Mouse (Mus musculus): ENCODE data around the gene Rimkla. TPM values are rescaled to one million over a fixed set of nuclear protein-coding genes. Genes with fewer than 3 reads are reported as not detected.

Rimkla gene
- polyA plus RNA-seq, 1 experiment from 2014 or later: 16.5 TPM

DNA sequence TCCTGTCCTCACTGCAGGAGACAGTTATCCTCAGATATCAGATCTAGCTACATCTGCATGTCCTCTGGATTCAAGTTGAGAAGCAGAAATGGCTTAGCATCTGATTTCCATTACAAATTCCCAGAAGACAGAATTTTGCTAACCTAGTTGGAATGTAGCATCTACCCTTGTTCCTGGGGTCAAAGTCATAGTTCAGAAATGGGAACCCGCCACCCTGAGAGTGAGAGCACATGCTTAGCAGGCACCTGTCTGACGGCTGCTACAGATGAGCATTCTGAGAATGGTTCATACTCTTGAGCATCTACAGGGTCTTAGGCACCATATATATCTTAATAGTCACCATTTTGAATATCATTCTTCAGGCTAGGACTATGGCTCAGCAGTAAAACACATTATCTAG lies 54.5 kb downstream of the Rimkla start:
- Histone ChIP-seq H3K9ac (replicated peaks) (no peak overlapping the region), H3K4me3 (replicated peaks) (no peak overlapping the region), H3K9me3 (peaks cover 6% of the 10 kb centered on the region; the same call in 1 of the 2 replicates), H3K4me1 (replicated peaks) (0 out of 2 replicates have a peak, but pooled peaks cover 4% of the 10 kb centered on the region), H3K27me3 (no peaks in the 10 kb centered on the region), H3K27ac (no peak overlapping the region), H3K4me2 (replicated peaks) (no peak overlapping the region), H3K36me3 (no peaks in the 10 kb centered on the region)
- 97% methylated on average over 2 of the region's 2 CpGs for WGBS
- ATAC-seq: no peak

DNA sequence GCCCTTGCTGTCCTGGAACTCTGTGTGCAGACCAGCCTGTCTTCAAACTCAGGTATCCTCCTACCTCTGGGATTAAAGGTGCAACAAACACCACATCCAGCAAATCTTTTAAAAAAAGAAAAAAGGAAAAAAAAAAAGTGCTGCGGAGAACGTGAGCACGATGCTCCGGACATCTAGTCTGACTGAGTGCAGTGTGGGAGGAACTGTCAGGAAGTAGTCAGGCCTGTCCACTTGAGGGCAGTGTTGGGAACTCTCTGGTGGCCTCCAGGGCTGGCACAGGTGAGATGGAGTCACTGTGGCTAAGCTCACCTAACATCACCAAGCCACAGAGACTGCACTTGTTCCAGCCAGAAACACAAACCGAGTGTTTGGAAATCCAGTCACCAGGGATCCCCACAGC lies 61.8 kb downstream of the Rimkla start:
- no peaks in the 10 kb centered on the region for H3K36me3 ChIP-seq
- no peaks in the 10 kb centered on the region for H3K4me1 ChIP-seq (replicated peaks)
- no peak overlapping the region for H3K9ac ChIP-seq (replicated peaks)
- WGBS: 31% methylated on average over 5 of the region's 5 CpGs
- ATAC-seq: peak; percentile 50; the same call in 1 of the 2 replicates
- H3K9me3 ChIP-seq: peaks cover under 1% of the 10 kb centered on the region; the same call in 1 of the 2 replicates
- no peak overlapping the region for H3K4me2 ChIP-seq (replicated peaks)
- 0 out of 2 replicates have a peak, but pooled peaks cover 3% of the 10 kb centered on the region for H3K27me3 ChIP-seq
- H3K4me3 ChIP-seq (replicated peaks): no peak overlapping the region
- H3K27ac ChIP-seq: no peak overlapping the region

DNA sequence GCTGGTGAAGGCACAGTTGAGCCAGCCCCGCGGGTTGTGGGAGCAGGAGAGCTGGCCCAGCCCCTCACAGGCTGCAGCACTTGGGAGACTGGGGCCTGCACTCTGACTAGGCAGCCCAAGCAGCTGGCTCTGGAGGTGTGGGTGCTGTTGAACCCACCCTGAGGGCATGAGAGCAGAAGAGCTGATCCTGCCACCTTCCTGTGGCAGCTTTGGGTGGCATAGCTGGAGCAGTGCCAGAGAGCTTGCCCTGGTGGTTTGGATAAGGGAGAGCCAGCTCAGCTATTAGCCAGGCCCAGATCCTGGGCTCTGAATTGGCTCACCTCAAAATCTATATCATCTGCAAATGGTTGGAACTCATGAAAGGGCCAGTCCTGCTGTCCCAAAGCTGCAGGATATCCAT lies 64.7 kb downstream of the Rimkla start:
- no peak for ATAC-seq
- no peak overlapping the region for H3K27ac ChIP-seq
- no peaks in the 10 kb centered on the region for H3K36me3 ChIP-seq
- H3K27me3 ChIP-seq: peaks cover 9% of the 10 kb centered on the region; the same call in 1 of the 2 replicates
- H3K4me2 ChIP-seq (replicated peaks): no peak overlapping the region
- no peak overlapping the region; the same call in 1 of the 2 replicates for H3K9ac ChIP-seq (replicated peaks)
- H3K4me1 ChIP-seq (replicated peaks): peaks cover 10% of the 10 kb centered on the region
- no peaks in the 10 kb centered on the region for H3K9me3 ChIP-seq
- H3K4me3 ChIP-seq (replicated peaks): no peak overlapping the region
- 57% methylated on average over 2 of the region's 2 CpGs for WGBS

DNA sequence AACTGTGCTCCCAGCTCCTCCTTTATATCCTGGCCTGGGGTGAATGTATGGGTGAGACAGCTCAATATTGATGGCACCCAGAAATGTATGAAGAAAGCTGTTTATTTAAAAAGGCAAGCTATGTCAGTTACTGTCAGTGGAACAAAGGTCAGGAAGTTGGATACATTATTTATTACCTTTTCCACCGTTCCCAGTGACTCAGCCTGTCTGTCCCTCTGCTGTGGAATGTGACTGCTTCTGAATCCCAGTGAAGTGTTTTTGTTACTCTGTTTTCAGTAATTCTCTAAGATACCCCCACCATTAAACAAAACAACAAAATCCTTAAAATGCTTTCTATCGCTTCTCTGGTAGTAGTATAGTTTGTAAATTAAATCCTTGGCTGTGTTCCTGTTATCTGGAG lies 66.8 kb downstream of the Rimkla start:
- Histone ChIP-seq H3K36me3 (no peaks in the 10 kb centered on the region), H3K9ac (replicated peaks) (no peak overlapping the region; the same call in 1 of the 2 replicates), H3K27ac (no peak overlapping the region), H3K4me1 (replicated peaks) (peaks cover 23% of the 10 kb centered on the region), H3K9me3 (no peaks in the 10 kb centered on the region), H3K4me2 (replicated peaks) (no peak overlapping the region), H3K27me3 (peaks cover 9% of the 10 kb centered on the region; the same call in 1 of the 2 replicates), H3K4me3 (replicated peaks) (no peak overlapping the region)
- WGBS: 63% methylated on average over 2 of the region's 2 CpGs
- no peak for ATAC-seq

DNA sequence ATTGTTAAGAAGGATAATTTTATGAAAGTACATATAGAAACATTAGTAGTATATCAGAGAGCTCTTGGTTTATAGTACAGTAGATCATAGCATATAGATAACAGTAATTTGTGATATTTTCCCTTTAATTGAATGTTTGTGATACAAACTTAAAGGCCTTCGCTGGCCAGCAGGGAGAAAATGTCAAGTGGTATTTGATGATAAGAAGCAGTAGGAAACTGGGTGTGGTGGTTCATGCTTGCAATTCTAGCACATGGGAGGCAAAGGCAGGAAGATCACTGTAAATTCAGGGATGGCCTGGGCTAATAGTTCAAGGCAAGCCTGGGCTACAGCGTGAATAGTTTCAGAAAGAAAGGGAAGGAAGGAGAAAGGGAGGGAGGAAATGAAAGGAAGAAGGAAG lies 67.4 kb downstream of the Rimkla start:
- no peak overlapping the region for H3K4me3 ChIP-seq (replicated peaks)
- H3K4me1 ChIP-seq (replicated peaks): peaks cover 24% of the 10 kb centered on the region
- no peak overlapping the region; the same call in 1 of the 2 replicates for H3K9ac ChIP-seq (replicated peaks)
- no peaks in the 10 kb centered on the region for H3K36me3 ChIP-seq
- 94% methylated on average over 2 of the region's 2 CpGs for WGBS
- H3K27ac ChIP-seq: no peak overlapping the region
- H3K9me3 ChIP-seq: no peaks in the 10 kb centered on the region
- peaks cover 9% of the 10 kb centered on the region; the same call in 1 of the 2 replicates for H3K27me3 ChIP-seq
- ATAC-seq: no peak
- H3K4me2 ChIP-seq (replicated peaks): no peak overlapping the region

DNA sequence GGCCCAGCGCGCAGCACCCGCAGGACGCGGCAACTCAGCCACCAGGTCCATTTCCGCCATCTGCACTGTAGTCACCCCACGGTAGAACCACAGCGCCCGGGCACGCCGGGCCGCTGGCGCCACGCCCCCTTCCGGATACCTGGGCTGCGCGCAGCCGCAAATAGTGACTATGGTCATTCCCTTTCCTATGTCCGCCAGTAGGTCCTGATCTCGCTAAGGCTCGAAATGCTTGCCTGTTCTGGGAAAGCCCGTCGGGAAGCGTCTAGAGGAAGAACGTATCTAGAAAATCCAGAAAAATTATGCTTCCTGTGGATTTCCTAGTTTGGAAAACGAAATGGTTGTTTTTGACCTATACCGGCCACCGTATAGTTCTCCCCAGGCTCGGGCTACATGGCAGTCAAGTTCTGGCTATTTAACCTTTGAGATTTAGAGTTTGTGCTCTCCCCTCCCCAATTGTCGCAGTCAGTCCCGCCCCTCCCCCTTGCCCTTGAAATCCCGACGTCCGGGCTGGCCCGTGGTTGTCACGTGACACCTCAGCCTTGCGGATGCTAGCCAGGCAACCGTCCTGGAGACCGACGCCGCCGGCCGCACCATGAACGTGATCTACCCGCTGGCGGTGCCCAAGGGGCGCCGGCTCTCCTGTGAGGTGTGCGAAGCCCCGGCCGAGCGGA lies 70.0 kb downstream of the Rimkla start, which contains the start of the genes Ppcs and Zmynd12:
Ppcs (minus strand) TSS at position 127 of the 671 bp plus-strand sequence.
Zmynd12 (plus strand) TSS at position 521 of the 671 bp plus-strand sequence.
- peak within 1 kb of the TSS; percentile 86 for H3K9ac ChIP-seq (replicated peaks)
- peaks cover 24% of the 10 kb centered on the region for H3K4me1 ChIP-seq (replicated peaks)
- H3K27me3 ChIP-seq: peaks cover 8% of the 10 kb centered on the region; the same call in 1 of the 2 replicates
- WGBS: under 1% methylated on average over 52 of the region's 52 CpGs
- peak within 1 kb of the TSS; percentile 82 for H3K4me2 ChIP-seq (replicated peaks)
- no peaks in the 10 kb centered on the region for H3K9me3 ChIP-seq
- ATAC-seq: peak; percentile 96
- H3K27ac ChIP-seq: peak within 1 kb of the TSS; percentile 85
- no peaks in the 10 kb centered on the region for H3K36me3 ChIP-seq
- H3K4me3 ChIP-seq (replicated peaks): peak within 1 kb of the TSS; percentile 71

DNA sequence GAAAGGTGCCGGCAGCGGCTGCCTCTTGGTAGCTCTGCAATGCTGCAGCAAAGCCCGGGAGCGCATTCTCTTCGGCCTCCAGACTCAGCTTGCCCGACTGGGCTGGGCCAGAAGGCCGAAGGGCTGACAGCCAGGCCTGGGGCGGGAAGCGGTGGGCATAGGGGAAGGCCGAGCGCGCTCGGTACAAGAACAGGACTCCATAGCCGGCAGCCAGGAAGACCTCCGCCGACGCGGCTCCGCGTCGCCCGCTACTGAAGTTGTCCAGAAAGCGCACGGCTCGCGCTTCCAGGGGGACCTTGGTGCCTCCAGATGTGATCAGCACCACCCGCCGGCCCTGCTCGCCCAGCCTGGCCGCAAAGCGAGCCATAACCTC lies 70.5 kb downstream of the Rimkla start:
- H3K36me3 ChIP-seq: no peaks in the 10 kb centered on the region
- H3K9ac ChIP-seq (replicated peaks): peak overlapping the region; percentile 86
- H3K4me2 ChIP-seq (replicated peaks): peak overlapping the region; percentile 82
- ATAC-seq: peak; percentile 77; the same call in 1 of the 2 replicates
- peaks cover 13% of the 10 kb centered on the region; the same call in 1 of the 2 replicates for H3K27me3 ChIP-seq
- no peaks in the 10 kb centered on the region for H3K9me3 ChIP-seq
- H3K4me1 ChIP-seq (replicated peaks): peaks cover 24% of the 10 kb centered on the region
- under 1% methylated on average over 31 of the region's 31 CpGs for WGBS
- H3K27ac ChIP-seq: peak overlapping the region; percentile 85
- H3K4me3 ChIP-seq (replicated peaks): peak overlapping the region; percentile 71

DNA sequence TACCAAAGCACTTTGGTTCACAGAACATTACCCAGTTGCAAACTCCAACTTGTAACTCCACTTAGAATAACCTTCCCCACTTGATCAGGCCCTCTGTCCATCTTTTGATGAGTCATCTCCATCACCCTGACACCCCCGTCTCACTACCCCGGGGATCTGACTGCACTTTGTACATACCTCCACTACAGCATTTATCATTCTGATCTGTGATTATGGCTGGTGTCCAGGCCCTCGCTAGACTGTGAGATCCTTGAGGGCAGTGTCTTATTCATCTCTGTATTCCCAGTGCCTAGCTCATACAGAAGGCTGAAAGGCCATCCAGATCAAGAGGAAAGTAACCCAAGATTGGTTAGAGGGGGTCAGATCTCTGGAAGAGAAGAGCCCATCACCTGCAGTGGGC lies 71.2 kb downstream of the Rimkla start:
- H3K4me3 ChIP-seq (replicated peaks): peak overlapping the region; percentile 71
- peak overlapping the region; percentile 86 for H3K9ac ChIP-seq (replicated peaks)
- ATAC-seq: no peak
- 0 out of 2 replicates have a peak overlapping the region, but pooled peaks have one; percentile 85 for H3K27ac ChIP-seq
- H3K36me3 ChIP-seq: no peaks in the 10 kb centered on the region
- H3K4me1 ChIP-seq (replicated peaks): peaks cover 24% of the 10 kb centered on the region
- H3K4me2 ChIP-seq (replicated peaks): peak overlapping the region; percentile 82
- WGBS: 74% methylated on average over 3 of the region's 3 CpGs
- no peaks in the 10 kb centered on the region for H3K9me3 ChIP-seq
- peaks cover 16% of the 10 kb centered on the region; the same call in 1 of the 2 replicates for H3K27me3 ChIP-seq

DNA sequence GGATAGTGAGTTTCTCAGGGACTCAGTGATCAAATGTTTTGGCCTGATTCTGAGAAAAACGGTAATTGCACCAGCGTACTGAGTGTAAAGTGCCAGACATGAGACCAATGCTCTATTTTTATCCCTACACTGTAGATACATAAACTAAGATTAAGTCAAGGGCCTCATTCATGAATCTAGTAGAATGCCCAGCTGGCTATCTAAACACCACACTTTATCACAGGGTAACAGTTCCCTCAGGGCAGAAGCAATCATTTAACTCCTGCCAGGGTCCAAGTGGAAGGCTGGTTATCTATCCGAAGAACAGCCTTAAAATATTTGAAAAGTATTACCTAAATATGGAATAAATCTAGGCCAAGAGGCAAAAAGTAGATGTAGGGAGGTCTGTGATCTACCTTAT lies 74.5 kb downstream of the Rimkla start:
- ATAC-seq: no peak
- H3K36me3 ChIP-seq: no peaks in the 10 kb centered on the region
- H3K27me3 ChIP-seq: peaks cover 9% of the 10 kb centered on the region; the same call in 1 of the 2 replicates
- peaks cover 28% of the 10 kb centered on the region for H3K4me1 ChIP-seq (replicated peaks)
- 97% methylated on average over 3 of the region's 3 CpGs for WGBS
- H3K9me3 ChIP-seq: no peaks in the 10 kb centered on the region
- no peak overlapping the region for H3K9ac ChIP-seq (replicated peaks)
- H3K4me3 ChIP-seq (replicated peaks): no peak overlapping the region
- no peak overlapping the region for H3K27ac ChIP-seq
- no peak overlapping the region for H3K4me2 ChIP-seq (replicated peaks)

DNA sequence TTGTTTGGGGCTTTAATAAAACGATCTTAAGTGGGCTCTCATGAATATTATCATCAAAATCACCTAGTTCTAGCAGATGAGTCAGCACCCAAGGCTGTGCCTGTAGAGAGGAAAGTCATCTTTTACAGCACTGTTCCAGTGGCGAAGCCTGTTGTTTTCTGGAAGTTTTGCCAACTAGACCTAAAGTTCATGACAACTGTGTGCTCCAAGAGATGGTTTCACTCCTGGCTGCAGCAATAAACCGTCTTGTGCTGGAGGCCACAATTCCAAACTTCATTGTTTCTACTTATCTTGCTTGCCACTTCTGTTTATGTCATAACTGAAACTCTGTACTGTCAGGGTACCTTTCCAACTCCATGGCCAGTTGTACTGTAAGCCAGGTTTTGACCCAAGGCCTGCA lies 75.2 kb downstream of the Rimkla start:
- H3K9ac ChIP-seq (replicated peaks): no peak overlapping the region
- H3K9me3 ChIP-seq: no peaks in the 10 kb centered on the region
- no peak overlapping the region for H3K4me3 ChIP-seq (replicated peaks)
- H3K27ac ChIP-seq: no peak overlapping the region
- H3K4me1 ChIP-seq (replicated peaks): peaks cover 33% of the 10 kb centered on the region
- WGBS: 87% methylated on average over 3 of the region's 3 CpGs
- no peak overlapping the region for H3K4me2 ChIP-seq (replicated peaks)
- peaks cover 9% of the 10 kb centered on the region; the same call in 1 of the 2 replicates for H3K27me3 ChIP-seq
- no peaks in the 10 kb centered on the region for H3K36me3 ChIP-seq
- ATAC-seq: no peak

Data from midbrain, embryonic 13.5 days (tissue).